Mouse (Mus musculus): ENCODE data around the gene Samd4. TPM values are rescaled to one million over a fixed set of nuclear protein-coding genes. Genes with fewer than 3 reads are reported as not detected.

The Samd4 gene
- total RNA-seq, 2 experiments from 2014 or later: 10.9 to 11.2 TPM

- DNase-seq (ENCODE audit: low spot score in 2 of 2): no peak
These were observed 21.6 kb downstream of the Samd4 start for GRCm38 (mm10) chr14:46904276-46904675.

DNA sequence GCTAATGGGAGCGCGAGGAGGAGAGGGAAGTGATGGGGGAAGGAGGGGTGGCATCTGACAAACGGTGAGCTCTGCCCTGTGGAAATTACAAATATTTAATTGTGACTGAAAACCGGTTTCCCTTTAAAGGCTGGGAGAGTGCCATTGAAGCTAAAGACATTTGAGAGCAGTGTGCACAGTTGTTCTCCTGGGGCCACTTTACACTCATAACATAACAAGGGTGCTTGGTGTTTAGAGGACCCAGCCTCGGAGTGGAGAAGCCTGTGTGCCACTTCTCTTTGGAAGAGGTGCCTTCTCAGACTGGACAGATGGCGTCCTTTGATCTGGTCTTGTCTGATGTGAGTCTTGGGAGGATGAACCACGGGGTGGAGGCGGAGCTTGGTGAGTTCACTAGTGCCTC is 26.2 kb downstream of the Samd4 start:
- DNase-seq (ENCODE audit: low spot score in 2 of 2): no peak

DNA sequence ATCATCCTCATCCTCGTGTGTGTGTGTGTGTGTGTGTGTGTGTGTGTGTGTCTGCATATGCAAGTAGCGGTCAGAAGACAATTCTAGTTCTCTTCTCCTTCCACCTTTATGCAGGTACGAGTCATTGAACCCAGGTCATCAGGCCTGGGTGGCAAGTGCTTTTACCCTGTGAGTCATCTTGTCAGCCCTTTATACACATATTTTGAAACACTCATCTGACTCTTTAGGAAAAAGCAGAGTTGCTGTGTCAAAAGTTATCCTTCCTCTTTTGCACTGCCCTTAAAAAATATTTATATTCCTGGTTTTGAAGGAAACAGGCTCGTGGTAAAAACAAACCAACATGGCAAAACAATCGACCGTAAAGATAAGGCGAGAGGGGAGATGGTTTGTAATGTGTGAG is 29.8 kb downstream of the Samd4 start:
- no peak for DNase-seq (ENCODE audit: low spot score in 2 of 2)

DNA sequence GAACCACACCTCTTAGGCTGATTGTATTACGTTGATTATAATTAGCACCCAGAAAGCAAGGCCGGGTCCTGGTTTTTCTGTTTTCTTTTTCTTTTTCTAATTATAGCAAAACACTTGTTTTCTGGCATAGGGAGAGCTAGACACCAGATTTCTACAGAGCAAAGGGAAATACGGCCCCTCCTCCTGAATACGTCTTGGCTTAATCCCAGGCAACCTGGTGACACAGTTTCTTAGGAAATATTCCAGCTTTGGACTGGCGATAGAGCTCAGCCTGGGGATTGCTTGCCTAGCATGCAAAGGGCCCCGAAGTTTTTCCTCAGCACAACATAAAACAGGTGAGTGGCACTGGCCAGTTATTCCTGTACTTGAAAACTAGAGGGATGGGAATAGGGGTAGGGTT is 31.7 kb downstream of the Samd4 start:
- no peak for DNase-seq (ENCODE audit: low spot score in 2 of 2)

DNA sequence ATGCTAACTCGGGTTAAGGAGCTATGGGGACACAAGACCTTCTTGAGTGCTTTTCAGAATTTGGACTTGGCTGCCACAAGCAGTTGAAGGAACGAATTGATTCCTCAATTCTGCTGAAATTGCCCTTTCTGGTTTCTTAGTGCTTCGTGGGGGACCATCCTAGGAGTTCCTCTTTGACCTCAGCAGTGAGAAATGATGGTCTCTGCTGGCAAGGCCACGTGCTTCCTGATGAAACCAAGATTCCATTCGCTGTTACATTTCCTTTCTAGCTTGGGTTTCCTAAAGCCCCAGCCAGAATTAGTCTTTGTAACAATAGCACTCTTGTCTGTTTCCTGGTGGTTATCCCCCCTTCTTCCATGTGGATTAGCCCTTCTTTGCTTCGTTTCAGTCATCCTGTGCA is 32.9 kb downstream of the Samd4 start:
- no peak for DNase-seq (ENCODE audit: low spot score in 2 of 2)

DNA sequence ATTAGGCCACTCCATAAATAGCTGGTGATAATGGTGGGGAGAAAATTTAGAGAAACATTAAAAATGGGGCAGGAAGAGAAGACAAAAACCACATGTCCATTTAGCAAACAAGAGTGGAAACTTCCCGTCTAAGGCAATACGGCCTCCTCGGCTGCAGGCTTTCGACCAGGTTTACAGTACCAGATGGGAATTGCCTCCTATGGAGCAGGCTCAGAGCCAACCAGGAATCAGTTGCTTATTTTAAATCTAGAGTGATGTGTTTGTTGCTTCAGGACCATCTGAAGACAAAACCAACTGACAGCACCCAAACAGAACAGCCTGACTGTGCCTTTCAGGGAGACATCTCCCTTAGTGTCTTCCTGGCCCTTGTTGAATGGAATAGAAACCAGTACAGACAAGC is 33.9 kb downstream of the Samd4 start:
- DNase-seq (ENCODE audit: low spot score in 2 of 2): no peak

- no peak for DNase-seq (ENCODE audit: low spot score in 2 of 2)
These were observed 34.5 kb downstream of the Samd4 start for GRCm38 (mm10) chr14:46917136-46917535.

GRCm38 (mm10) chr14:46917581-46917980 is 34.9 kb downstream of the Samd4 start:
- no peak for DNase-seq (ENCODE audit: low spot score in 2 of 2)

DNA sequence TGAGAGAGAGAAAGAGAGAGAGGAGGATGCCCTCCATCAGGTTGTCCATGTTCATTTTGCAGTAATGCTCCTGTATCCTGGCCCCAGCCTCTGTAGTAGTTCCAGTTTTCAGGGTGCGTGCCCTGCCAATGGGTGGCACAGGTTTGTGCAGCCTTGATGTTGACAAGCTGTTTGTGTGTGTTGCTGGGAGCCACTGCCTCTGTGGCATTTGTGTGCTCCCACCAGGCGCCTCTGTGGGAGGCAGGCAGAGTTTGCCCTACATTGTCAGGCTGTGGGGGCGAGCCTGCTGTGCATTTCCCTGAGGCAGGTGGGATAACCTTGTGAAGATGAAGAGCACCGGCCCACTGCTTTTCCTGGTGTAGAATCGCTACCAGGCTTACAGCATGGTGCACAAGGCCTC is 37.8 kb downstream of the Samd4 start:
- no peak for DNase-seq (ENCODE audit: low spot score in 2 of 2)

DNA sequence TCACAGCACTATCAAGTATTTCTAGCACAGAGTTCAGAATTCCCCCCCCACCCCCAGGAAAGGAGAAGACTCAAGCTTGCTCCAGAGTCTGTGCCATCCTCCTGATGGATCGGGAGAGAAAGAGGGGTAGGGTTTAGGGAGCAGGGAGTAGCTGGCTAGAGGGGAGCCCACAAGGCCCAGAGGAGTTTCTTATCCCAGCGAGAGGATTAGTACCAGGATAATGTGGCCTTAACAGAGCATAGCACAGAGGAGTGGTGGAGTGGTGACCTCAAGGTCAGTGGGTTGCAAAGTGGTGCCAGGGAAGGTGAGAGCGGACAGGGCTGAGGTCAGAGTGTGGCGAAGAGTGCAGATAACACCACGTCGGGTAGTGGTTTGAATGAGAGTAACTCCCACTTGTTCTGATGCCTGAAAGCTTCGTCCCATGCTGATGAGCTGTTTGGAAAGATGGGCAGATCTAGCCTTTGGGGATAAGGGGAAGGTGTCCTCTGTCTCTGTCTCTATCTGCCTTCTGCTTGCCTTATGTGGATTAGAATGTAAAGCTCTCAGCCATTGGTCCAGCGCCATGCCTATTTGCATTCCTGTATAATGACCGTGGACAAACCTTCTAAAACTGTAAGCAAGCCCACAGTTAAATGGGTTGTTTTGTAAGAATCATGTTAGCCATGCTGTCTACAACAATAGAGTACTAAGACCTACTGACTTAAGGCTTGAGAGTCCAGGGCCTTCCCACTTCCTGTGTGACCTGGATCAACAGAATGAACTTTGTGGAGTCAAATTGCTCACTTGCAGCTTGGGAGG is 38.7 kb downstream of the Samd4 start:
- DNase-seq (ENCODE audit: low spot score in 2 of 2): no peak

DNA sequence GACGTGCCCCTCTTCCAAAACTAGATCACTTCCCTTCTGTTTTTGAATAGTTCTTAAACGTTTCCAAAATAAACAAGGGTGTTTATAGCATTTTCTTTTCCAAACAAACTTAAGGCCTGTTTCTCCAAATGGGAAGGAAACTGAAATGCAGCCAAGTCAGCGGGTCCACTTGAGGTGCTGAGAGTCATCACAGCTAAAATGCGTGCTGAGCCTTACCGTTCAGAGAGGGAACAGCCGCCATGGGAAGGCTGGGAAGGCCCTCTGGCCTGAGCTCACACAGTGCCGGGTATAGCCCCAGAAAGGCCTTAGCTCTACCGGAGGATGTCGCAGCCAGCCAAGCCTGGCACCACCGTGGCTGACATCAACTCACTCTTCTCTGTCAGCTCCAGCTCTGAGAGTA is 41.3 kb downstream of the Samd4 start:
- DNase-seq (ENCODE audit: low spot score in 2 of 2): no peak

DNA sequence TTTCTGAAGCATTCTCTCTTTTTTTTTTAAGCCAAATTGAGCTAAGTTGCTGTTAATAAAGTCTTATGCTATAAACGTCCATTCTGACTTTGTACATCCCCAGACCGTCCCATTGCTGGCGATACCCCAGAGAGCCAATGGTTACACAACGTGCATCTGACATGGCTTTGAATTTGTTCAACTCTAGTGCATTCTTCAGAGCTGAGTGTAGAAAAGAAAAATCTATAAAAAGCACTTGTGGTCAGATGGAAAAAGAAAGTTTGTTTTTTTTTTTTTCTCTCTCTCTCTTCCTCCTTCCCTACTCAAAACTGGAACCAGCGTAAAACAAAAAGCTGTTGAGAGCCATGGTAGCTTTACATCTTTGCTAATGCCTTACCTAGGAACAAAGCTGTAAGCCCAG is 41.8 kb downstream of the Samd4 start:
- no peak for DNase-seq (ENCODE audit: low spot score in 2 of 2)

GRCm38 (mm10) chr14:46928556-46928955 is 45.9 kb downstream of the Samd4 start:
- DNase-seq (ENCODE audit: low spot score in 2 of 2): no peak

DNA sequence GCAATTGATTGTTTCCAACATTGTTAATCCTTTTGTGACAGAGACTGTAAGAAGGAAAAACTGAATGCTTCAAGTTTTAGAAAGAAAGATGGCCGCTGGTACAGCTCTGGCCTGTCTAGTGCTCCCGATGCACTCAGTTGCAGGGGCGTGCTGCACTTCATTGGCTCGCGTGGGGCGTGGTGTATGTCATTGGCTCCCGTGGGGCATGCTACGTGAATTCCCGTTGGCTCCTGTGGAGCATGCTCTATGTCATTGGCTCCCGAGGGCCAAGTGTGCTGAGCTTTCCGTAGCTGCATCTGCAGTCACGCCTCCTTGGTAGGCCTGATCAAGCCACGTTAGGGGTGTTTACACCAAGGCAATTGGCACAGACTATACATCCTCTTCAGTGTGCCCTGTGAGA is 49.5 kb downstream of the Samd4 start:
- DNase-seq (ENCODE audit: low spot score in 2 of 2): no peak

DNA sequence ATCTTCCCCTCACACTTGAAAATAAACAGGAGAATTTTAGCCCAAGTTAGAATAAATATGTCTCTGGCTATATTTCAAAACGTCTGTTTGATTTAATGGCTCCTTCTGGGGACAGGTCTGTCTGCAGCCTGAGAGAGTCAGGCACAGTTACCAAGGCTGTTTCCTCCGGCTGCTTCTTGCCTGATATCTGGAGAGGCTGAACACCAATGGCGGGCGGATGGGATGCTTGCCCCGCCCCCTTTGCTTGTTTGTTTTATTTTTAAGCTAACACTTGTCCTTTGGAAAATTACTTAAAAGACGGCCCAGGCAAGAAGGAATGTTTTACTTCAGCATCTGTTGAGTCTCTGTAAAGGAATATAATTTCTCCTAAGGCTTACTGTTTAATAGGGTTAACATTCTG is 50.1 kb downstream of the Samd4 start:
- no peak for DNase-seq (ENCODE audit: low spot score in 2 of 2)

DNA sequence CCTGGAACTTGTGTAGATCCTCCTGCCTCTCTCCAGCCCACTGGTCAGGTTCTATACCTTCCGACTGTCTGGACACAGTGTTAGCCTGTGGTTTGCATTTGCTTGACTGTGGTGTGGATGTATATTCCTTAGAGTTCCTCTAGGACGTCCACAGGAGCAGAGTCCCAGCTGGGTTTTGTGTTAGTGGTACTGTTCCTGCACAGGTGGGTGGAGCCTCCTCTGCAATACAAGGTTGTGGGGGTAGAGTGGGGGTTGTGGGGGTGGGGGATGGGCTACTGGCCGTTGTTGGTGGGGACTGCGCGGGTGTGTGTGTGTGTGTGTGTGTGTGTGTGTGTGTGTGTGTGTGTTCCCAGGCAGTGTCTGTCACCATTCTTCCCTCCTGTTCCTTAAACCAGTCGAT is 58.4 kb downstream of the Samd4 start:
- no peak for DNase-seq (ENCODE audit: low spot score in 2 of 2)

GRCm38 (mm10) chr14:46941896-46942812 is 59.5 kb downstream of the Samd4 start:
- peak; percentile 49 to 51 for DNase-seq (ENCODE audit: low spot score in 2 of 2)

GRCm38 (mm10) chr14:46944411-46944810 is 61.8 kb downstream of the Samd4 start:
- no peak for DNase-seq (ENCODE audit: low spot score in 2 of 2)

DNA sequence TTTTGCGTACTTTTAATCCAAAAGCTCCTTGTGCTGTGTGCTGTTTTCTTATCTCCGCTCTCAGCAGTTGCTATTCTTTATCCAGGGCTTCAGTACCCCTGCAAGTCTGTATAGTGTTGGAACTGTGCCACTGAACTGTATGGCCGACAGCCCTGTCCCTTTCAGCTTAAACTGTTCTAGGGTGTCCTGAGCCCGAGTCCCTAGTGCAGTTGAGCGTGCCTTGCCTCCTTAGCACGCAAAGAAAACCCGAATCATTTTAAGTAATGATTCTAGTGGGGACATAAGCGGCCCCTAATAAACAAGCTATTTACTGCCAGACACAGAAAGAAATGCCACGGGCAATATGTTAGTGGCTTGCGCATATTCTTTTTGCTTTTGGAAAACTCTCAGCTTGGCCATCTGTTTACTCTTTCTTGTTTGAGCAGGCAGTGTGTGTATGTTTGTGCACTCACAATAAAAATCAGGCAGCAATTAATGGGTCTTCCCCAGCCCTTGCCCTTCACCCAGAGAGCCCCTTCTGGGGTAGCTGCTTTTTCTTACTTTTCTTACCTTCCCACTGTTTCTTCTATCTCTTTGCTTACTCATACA is 63.3 kb downstream of the Samd4 start:
- peak in 1 of 2 experiments; percentile 39 for DNase-seq (ENCODE audit: low spot score in 2 of 2)

DNA sequence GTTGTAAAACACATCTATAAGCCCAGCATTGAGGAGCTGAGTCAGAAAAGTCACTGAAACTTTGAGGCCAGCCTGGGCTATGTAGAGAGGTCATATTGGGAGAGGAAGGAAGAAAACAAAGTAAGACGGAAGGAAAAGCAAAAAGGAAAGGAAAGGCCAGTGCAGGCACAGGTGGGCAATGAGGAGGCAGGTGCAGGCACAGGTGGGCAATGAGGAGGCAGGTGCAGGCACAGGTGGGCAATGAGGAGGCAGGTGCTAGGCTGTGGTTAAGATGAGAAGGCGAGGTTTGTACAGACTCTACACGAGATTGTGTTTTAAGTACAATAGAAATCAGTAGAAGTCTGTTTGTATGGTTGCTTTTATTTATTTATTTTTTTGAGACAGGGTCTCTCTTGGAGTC is 65.0 kb downstream of the Samd4 start:
- DNase-seq (ENCODE audit: low spot score in 2 of 2): no peak

DNA sequence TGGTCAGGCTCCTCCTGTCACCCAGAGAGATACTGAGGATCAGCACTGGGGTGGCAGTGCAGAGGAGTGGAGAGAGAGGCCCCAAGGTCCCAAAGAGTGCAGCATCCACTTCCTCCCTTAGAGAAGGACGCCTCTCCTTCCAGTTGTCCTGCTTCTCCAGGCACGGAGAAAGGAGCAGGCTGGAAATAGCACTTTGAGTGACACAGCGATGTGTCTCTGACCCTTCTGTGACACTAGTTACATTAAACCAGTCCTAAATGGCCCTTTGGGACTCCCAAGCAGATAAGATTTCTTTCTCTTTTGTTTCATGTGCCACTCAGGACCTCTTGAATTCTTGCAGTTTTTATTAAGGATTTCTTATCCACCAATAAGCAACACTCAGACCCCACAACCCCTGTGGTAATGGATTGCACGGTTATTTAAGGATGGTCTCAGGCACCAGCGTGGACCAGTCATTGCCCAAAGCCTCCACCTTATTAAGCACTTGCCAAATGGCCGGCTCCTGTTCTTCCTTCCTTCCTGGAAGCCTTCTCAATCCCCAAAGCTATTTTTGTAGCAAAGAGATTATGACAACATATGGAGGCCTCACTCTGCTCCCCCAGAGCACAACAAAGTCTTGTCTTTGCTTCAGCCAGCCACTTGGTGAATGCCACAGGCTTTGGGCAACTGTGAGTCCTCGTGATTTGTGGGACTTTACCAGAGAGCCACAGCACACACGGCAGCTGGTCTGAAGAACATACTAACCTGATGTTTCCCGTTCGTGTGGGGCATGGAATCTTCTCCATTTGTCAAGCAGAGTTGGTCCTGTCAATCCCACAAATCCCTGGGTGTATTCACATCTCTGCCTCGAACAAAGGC is 68.1 kb downstream of the Samd4 start:
- no peak for DNase-seq (ENCODE audit: low spot score in 2 of 2)

All from layer of hippocampus, postnatal 14 days (tissue).